Mouse (Mus musculus) MEL (cell line): ENCODE measurements at regions not wholly inside any gene's neighbourhood (a gene's known extent, or its start where the extent isn't known, plus 50 kb on each side); places are given as distances from the start of the nearest gene placed in this dataset.

Source experiments
- EP300 ChIP-seq, 2 experiments: IDR thresholded peaks; 2 replicates each; pipeline ENCODE4 v1.6.1; 2011; ENCODE audit warnings: improper control_type of control experiment in 2 of 2, low read length in 2 of 2, low read depth in 1 of 2, mild to moderate bottlenecking in 1 of 2
- POLR2A ChIP-seq, 2 experiments: IDR thresholded peaks; 2 replicates each; pipeline ENCODE4 v1.6.1; 2011 to 2012; ENCODE audit warnings: low read length in 2 of 2, mild to moderate bottlenecking in 2 of 2, control low read depth in 1 of 2, improper control_type of control experiment in 1 of 2, low read depth in 1 of 2, moderate library complexity in 1 of 2; ENCODE audit not compliant: control insufficient read depth in 1 of 2, insufficient read depth in 1 of 2, poor library complexity in 1 of 2
- POLR2AphosphoS5 ChIP-seq: IDR thresholded peaks from 2 replicates; pipeline ENCODE4 v1.6.1; 2012; ENCODE audit warnings: low read depth, borderline replicate concordance, mild to moderate bottlenecking, inconsistent platforms, low read length, moderate library complexity, mixed read lengths
- SMC3 ChIP-seq: IDR thresholded peaks from 2 replicates; pipeline ENCODE4 v1.6.1; 2011; ENCODE audit warnings: low read depth, low read length, improper control_type of control experiment
- TBP ChIP-seq: IDR thresholded peaks from 2 replicates; pipeline ENCODE4 v1.8.0; 2011; ENCODE audit warnings: low read depth, low read length, improper control_type of control experiment

- no peak for TF ChIP-seq TBP
- TF ChIP-seq POLR2AphosphoS5: no peak
- TF ChIP-seq SMC3: no peak
- TF ChIP-seq EP300 (IDR thresholded peaks at IDR 0.05; ENCODE audit: low read depth in 1 of 2, low read length in 2 of 2): no peak
- TF ChIP-seq POLR2A (IDR thresholded peaks at IDR 0.05; ENCODE audit: control insufficient read depth in 1 of 2, insufficient read depth in 1 of 2, low read depth in 1 of 2, low read length in 2 of 2, poor library complexity in 1 of 2): no peak
These were observed 408.7 kb upstream of the Pmfbp1 start for GRCm38 (mm10) chr8:109085134-109085533.
